17 mouse cellular contexts compared by ENCODE assay signal in genomic region chr12:116362091-116362490, GRCm38 (mm10).
"Had no signal": no experiment of that assay in that cellular context is flagged by ENCODE, and none has a peak within 500 bp of the region (broad histone marks: within the 10 kb centered on the region; RNA-seq: fewer than 3 reads in every experiment).

No protein-coding gene starts in this region.

- H3K4me1 ChIP-seq: neural tube, embryonic 12.5 days; neural tube, embryonic 13.5 days; neural tube, embryonic 15.5 days; stomach, embryonic 15.5 days had no signal

- H3K9ac ChIP-seq: neural tube, embryonic 12.5 days; neural tube, embryonic 13.5 days; neural tube, embryonic 15.5 days; stomach, embryonic 15.5 days had no signal

- H3K4me3 ChIP-seq: neural tube, embryonic 12.5 days; neural tube, embryonic 13.5 days; neural tube, embryonic 15.5 days; stomach, embryonic 15.5 days had no signal

- H3K9me3 ChIP-seq: neural tube, embryonic 12.5 days; neural tube, embryonic 13.5 days; neural tube, embryonic 15.5 days; stomach, embryonic 15.5 days had no signal

- H3K27me3 ChIP-seq: neural tube, embryonic 12.5 days; neural tube, embryonic 13.5 days; neural tube, embryonic 15.5 days; stomach, embryonic 15.5 days had no signal

- DNase-seq: retina, postnatal 1 day; right cerebral cortex, adult 18-20 months; right cerebral cortex, postnatal 14 days; right cerebral cortex, postnatal 25 days; right cerebral cortex, postnatal 4 days; spleen, adult 18-20 months; thymus, adult 18-20 months; thymus, adult 2 months; thymus, postnatal 14 days; thymus, postnatal 25 days; thymus, postnatal 36 days; thymus, postnatal 4 days had no signal

- H3K27ac ChIP-seq: neural tube, embryonic 12.5 days; neural tube, embryonic 13.5 days; neural tube, embryonic 15.5 days; stomach, embryonic 15.5 days; stomach, postnatal 0 days had no signal
